Mouse (Mus musculus): ENCODE measurements at regions not wholly inside any gene's neighbourhood (a gene's known extent, or its start where the extent isn't known, plus 50 kb on each side); places are given as distances from the start of the nearest gene placed in this dataset.
"Not testable (repeated sequence)": the region's sequence is repeated elsewhere in the genome, so short reads cannot be mapped to it uniquely, and the experiment has no call there.

- DNase-seq (ENCODE audit: low spot score in 2 of 2) = no peak
These were observed 102.7 kb downstream of the Eva1a start for GRCm38 (mm10) chr6:82143496-82143895.

DNA sequence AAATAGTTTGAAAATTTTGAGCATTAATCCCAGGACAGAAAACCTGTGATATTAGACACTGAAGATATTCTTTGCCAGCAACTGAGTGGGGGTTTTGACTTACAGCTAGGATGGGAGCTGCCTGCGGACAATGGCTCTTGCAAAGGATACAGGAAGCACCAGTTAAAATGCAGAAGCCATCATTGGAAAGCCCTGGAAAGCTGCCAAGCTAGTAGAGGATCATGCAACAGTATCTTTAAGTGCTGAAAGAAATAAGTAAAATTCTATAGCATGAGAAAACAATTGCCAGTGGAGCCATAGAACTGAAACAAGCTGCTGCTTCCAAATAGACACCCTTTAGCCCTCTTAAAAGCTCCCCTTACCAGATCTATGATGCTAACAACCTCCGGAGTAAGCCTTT is 109.2 kb downstream of the Eva1a start:
- DNase-seq (ENCODE audit: low spot score in 2 of 2) = no peak

GRCm38 (mm10) chr6:82170349-82171080 is 129.7 kb downstream of the Eva1a start:
- no peak for DNase-seq (ENCODE audit: low spot score in 2 of 2)

DNA sequence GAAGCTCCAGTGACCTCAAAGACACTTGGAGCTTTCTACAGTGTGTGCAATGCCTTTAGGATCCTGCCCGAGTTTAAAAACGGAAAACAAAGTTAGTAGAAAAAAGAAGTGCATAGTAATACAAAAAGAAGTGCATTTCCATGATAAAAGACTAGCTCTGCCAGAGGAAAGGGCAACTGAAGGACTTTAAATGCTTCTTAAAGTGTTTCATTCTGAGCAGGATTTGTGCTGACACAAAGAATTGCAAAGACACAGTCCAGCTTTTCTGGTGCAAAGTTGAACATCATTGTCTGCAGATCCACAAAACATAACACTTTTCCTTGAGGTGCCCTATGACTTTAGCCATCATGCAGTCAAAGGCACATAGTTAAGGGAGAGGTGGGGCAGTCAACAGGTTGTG is 134.1 kb downstream of the Eva1a start:
- DNase-seq (ENCODE audit: low spot score in 2 of 2) = no peak

- DNase-seq (ENCODE audit: low spot score in 2 of 2) = no peak
These were observed 159.3 kb downstream of the Eva1a start for GRCm38 (mm10) chr6:82200130-82200529.

DNA sequence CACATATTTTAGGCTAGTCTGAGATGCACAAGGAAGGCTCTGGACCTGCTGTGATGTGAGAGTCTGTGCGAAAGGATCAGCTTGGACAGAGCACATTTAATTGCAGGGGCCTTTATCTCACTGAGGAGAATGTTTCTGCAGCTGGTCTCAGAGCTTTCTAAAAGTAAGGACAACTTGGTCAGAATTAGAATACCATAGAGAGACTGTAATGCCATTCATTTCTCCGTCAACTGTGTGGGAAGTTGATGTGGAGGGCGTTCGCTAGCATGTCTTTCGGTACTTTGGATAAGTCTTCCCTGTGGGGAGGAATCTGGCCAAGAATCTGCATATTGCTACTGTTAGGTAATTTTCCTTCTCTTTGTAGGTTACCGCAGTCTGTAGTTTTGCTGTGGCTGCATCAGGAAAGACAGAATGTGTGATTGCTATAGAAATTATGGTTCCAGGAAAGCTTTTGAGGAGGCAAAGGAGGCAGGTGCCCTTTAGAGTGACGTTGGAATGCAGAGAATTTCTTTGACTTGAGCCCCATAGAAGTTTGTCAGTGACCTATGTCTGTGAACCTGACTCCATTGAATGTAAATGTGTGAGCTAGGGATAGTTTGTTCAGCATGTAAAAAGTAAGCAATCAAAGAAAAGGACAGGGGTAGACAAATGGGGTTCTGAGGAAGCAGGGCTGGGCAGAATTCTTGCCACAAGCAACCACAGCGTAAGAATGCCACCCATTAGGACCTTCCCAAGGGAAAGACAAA is 164.2 kb downstream of the Eva1a start:
- no peak for DNase-seq (ENCODE audit: low spot score in 2 of 2)

GRCm38 (mm10) chr6:82237834-82238233 is 164.3 kb upstream of the Tacr1 start:
- peak; percentile 6 to 8 for DNase-seq (ENCODE audit: low spot score in 2 of 2)

DNA sequence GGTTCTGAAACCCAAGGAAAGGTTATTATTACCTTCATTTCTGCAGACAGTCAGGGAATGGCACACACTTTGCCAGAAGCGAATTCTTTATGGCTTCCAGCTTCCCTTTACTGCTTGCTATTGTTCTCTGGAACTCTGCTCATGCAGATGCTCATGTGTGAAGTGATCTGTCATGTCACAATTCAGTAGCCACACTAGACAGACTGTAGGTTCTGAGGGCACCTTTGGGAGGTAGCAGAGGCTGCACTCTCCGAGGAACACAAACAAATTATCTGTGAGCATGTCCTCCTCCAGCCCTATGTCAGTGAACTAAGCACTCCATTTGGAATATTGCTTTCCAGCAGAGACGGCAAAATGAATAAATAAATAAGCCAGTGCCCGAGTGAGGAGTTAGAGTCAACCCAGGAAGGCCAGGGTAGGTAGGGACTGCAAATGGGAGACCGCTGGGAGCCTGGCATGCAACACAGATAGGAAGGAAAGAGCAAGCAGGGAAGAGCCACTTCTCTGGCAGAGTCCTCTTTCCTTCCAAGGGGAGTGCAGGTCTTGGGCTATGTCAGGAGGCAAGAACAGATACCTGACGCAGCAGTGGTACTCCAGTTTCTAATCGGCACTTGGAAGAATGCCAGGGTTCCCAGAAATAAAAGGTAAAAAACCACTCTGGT is 161.4 kb upstream of the Tacr1 start:
- DNase-seq (ENCODE audit: low spot score in 2 of 2) = no peak

DNA sequence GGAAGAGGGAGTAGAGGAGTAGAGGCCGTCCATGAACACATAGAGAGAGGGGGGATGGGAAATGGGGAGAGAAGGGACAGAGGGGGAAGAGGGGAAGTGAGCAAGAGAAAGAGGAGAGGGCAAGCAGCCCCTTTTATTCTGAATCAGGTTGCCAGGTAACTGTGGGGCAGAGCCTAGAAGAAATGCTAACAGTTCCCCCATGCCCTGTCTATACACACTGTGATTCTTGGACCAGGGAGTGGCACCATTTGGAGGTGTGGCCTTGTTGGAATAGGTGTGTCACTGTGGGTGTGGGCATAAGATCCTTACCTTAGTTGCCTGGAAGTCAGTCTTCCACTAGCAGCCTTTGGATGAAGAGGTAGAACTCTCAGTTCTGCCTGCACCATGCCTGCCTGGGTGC is 154.5 kb upstream of the Tacr1 start:
- not testable (repeated sequence) for DNase-seq (ENCODE audit: low spot score in 2 of 2)

DNA sequence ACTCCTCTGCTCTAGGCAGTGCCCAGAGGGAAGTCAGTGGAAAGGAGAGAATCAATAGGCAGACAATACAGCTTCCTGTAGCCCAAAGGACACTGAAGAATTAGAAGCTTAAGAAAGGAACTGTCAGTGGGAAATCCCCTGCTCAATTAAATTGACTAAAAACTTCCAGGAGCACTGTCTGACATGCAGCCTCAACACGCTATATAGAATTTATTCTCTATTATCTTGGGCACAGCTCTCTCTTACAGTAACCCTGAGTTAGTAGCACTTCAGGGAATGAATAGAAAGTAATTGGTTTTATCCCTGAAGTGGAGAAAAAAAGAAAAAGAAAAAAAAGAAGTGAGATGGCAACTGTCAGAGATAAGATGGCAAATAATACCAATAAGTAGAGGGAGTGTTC is 117.6 kb upstream of the Tacr1 start:
- no peak for DNase-seq (ENCODE audit: low spot score in 2 of 2)

GRCm38 (mm10) chr6:82285233-82285632 is 116.9 kb upstream of the Tacr1 start:
- DNase-seq (ENCODE audit: low spot score in 2 of 2) = no peak

GRCm38 (mm10) chr6:82293507-82293906 is 108.6 kb upstream of the Tacr1 start:
- DNase-seq (ENCODE audit: low spot score in 2 of 2) = peak in 1 of 2 experiments; percentile 5

DNA sequence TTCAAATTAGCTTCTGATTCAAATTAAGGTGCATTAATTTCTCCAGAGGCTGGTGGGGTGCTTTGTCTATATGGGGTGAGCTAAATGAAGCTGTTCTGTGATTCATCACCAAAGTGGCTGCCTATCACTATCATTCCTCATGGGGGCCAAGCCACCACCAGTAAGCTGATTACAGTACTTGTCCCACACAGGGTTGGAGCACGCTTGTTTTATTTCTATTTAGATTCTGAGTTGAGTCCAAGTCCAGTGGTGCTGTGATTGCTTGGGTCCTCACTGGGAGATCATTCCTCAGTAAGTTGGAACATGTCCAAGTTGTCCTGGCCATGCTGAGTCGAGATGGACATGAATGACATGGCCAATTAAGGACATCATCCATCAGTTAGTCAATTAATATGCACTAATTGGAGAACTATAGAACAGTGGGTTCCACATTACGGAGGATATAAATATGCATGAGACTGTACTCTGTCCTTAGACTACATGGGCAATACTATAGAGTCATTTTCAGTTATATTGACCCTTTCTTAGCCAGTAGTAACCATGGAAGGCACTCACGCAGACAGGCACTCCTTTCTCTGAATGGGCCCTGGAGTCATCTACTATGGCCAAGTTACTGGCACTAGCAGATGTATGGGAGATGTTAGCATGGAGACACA is 105.3 kb upstream of the Tacr1 start:
- no peak for DNase-seq (ENCODE audit: low spot score in 2 of 2)

DNA sequence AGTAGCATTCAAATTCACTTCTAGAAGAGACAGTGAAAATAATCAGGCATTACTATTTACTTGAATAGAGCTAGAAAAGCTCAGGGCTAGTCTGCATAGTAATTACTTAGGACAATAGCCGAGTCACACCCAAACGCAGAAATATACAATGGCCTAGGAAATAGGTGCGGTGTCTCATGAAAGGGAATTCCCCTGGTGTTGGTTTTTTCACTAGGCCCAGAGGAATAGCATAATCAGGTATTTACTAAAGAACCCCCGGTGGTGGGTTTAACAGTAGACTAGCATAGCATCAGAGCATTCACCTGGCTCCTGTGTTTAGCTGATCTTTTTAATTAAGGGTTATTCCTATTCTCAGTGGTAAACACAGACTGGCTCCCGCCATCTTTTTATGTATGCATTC is 99.9 kb upstream of the Tacr1 start:
- not testable (repeated sequence) for DNase-seq (ENCODE audit: low spot score in 2 of 2)

GRCm38 (mm10) chr6:82313691-82314090 is 88.4 kb upstream of the Tacr1 start:
- no peak for DNase-seq (ENCODE audit: low spot score in 2 of 2)

Measured in frontal cortex, postnatal 14 days (tissue).